Mouse (Mus musculus): ENCODE results near the gene Borcs8.

DNA sequence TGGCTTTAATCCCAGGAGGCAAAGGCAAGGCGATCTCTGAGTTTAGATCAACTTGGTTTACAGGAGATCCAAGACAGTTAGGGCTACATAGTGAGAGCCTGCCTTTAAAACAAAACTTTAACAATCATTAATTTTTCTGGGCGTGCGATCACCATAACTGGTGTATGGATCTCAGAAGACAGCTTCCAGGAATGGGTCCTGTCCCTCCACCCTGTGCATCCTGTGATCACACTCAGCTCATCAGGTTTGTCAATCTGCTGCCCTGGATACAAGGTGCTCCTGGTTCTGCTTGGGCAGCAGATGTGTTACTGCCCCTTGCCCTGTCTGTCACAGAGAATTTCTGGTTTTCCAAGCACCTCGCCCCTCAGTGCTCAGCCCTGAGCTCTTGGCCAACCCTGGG, 19.9 kb downstream of the Borcs8 start:
- TF ChIP-seq GATA1 (IDR thresholded peaks at IDR 0.05; ENCODE audit: borderline replicate concordance, low read length) (no peak), FLI1 (IDR thresholded peaks at IDR 0.05; ENCODE audit: low read length) (no peak)

All from megakaryocyte, embryonic 14.5 days (primary cell).